Mouse (Mus musculus): ENCODE data around the gene Sf3b1. TPM values are rescaled to one million over a fixed set of nuclear protein-coding genes. Genes with fewer than 3 reads are reported as not detected.
A peak's percentile ranks its signal among the peaks of the same experiment; 100 is the strongest.

The Sf3b1 gene
- polyA plus RNA-seq, 1 experiment from 2014 or later: 334 TPM

GRCm38 (mm10) chr1:55055322-55056115 lies 28.2 kb upstream of the Sf3b1 start:
- Histone ChIP-seq H3K9ac (replicated peaks; ENCODE audit: low read depth, low read length) (no peak overlapping the region), H3K4me3 (ENCODE audit: low read depth, low read length) (no peak overlapping the region), H3K27ac (ENCODE audit: low read length) (no peak overlapping the region), H3K9me3 (ENCODE audit: control insufficient read depth, low read depth, low read length) (no peaks in the 10 kb centered on the region), H3K36me3 (ENCODE audit: control insufficient read depth, insufficient read depth, low read length) (no peaks in the 10 kb centered on the region; the same call in 1 of the 2 replicates), H3K4me2 (replicated peaks; ENCODE audit: low read depth, low read length) (no peak overlapping the region), H3K27me3 (ENCODE audit: control insufficient read depth, insufficient read depth, low read length) (no peaks in the 10 kb centered on the region), H3K4me1 (ENCODE audit: control insufficient read depth, insufficient read depth, low read length) (peaks cover 2% of the 10 kb centered on the region; the same call in 1 of the 2 replicates)
- 82% methylated on average over 5 of the region's 5 CpGs for WGBS
- ATAC-seq (ENCODE audit: insufficient number of reproducible peaks, insufficient read depth, low FRiP score, low read depth): no peak

GRCm38 (mm10) chr1:55053596-55053995 lies 26.3 kb upstream of the Sf3b1 start:
- Histone ChIP-seq H3K27ac (ENCODE audit: low read length) (no peak overlapping the region), H3K9ac (replicated peaks; ENCODE audit: low read depth, low read length) (peak overlapping the region; percentile 64), H3K36me3 (ENCODE audit: control insufficient read depth, insufficient read depth, low read length) (no peaks in the 10 kb centered on the region; the same call in 1 of the 2 replicates), H3K27me3 (ENCODE audit: control insufficient read depth, insufficient read depth, low read length) (no peaks in the 10 kb centered on the region), H3K4me2 (replicated peaks; ENCODE audit: low read depth, low read length) (peak overlapping the region; percentile 85), H3K9me3 (ENCODE audit: control insufficient read depth, low read depth, low read length) (no peaks in the 10 kb centered on the region), H3K4me3 (ENCODE audit: low read depth, low read length) (peak overlapping the region; percentile 87), H3K4me1 (ENCODE audit: control insufficient read depth, insufficient read depth, low read length) (peaks cover 2% of the 10 kb centered on the region; the same call in 1 of the 2 replicates)
- no peak for ATAC-seq (ENCODE audit: insufficient number of reproducible peaks, insufficient read depth, low FRiP score, low read depth)
- 67% methylated on average over 4 of the region's 4 CpGs for WGBS

GRCm38 (mm10) chr1:55053005-55053404 lies 25.7 kb upstream of the Sf3b1 start:
- Histone ChIP-seq H3K9me3 (ENCODE audit: control insufficient read depth, low read depth, low read length) (no peaks in the 10 kb centered on the region), H3K4me3 (ENCODE audit: low read depth, low read length) (peak overlapping the region; percentile 87), H3K27me3 (ENCODE audit: control insufficient read depth, insufficient read depth, low read length) (no peaks in the 10 kb centered on the region), H3K4me1 (ENCODE audit: control insufficient read depth, insufficient read depth, low read length) (peaks cover 2% of the 10 kb centered on the region; the same call in 1 of the 2 replicates), H3K4me2 (replicated peaks; ENCODE audit: low read depth, low read length) (peak overlapping the region; percentile 85), H3K27ac (ENCODE audit: low read length) (peak overlapping the region; percentile 63), H3K9ac (replicated peaks; ENCODE audit: low read depth, low read length) (peak overlapping the region; percentile 64), H3K36me3 (ENCODE audit: control insufficient read depth, insufficient read depth, low read length) (no peaks in the 10 kb centered on the region)
- under 1% methylated on average over 42 of the region's 42 CpGs for WGBS
- ATAC-seq (ENCODE audit: insufficient number of reproducible peaks, insufficient read depth, low FRiP score, low read depth): peak; percentile 69

GRCm38 (mm10) chr1:55052355-55052953 lies 25.2 kb upstream of the Sf3b1 start, which contains the start of gene Coq10b:
Coq10b (plus strand) TSS chr1:55052770.
- Histone ChIP-seq H3K9ac (replicated peaks; ENCODE audit: low read depth, low read length) (peak within 1 kb of the TSS; percentile 64), H3K4me2 (replicated peaks; ENCODE audit: low read depth, low read length) (peak within 1 kb of the TSS; percentile 85), H3K36me3 (ENCODE audit: control insufficient read depth, insufficient read depth, low read length) (no peaks in the 10 kb centered on the region), H3K4me1 (ENCODE audit: control insufficient read depth, insufficient read depth, low read length) (peaks cover 2% of the 10 kb centered on the region; the same call in 1 of the 2 replicates), H3K4me3 (ENCODE audit: low read depth, low read length) (peak within 1 kb of the TSS; percentile 87), H3K27ac (ENCODE audit: low read length) (peak within 1 kb of the TSS; percentile 67), H3K9me3 (ENCODE audit: control insufficient read depth, low read depth, low read length) (no peaks in the 10 kb centered on the region), H3K27me3 (ENCODE audit: control insufficient read depth, insufficient read depth, low read length) (no peaks in the 10 kb centered on the region)
- ATAC-seq (ENCODE audit: insufficient number of reproducible peaks, insufficient read depth, low FRiP score, low read depth): peak; percentile 100
- under 1% methylated on average over 45 of the region's 46 CpGs for WGBS

- H3K36me3 ChIP-seq (ENCODE audit: control insufficient read depth, insufficient read depth, low read length): no peaks in the 10 kb centered on the region
- WGBS: 71% methylated on average over 3 of the region's 3 CpGs
- peak overlapping the region; percentile 85 for H3K4me2 ChIP-seq (replicated peaks; ENCODE audit: low read depth, low read length)
- H3K27me3 ChIP-seq (ENCODE audit: control insufficient read depth, insufficient read depth, low read length): no peaks in the 10 kb centered on the region
- H3K9me3 ChIP-seq (ENCODE audit: control insufficient read depth, low read depth, low read length): no peaks in the 10 kb centered on the region
- H3K27ac ChIP-seq (ENCODE audit: low read length): no peak overlapping the region
- no peak for ATAC-seq (ENCODE audit: insufficient number of reproducible peaks, insufficient read depth, low FRiP score, low read depth)
- H3K4me1 ChIP-seq (ENCODE audit: control insufficient read depth, insufficient read depth, low read length): peaks cover 2% of the 10 kb centered on the region; the same call in 1 of the 2 replicates
- H3K9ac ChIP-seq (replicated peaks; ENCODE audit: low read depth, low read length): no peak overlapping the region
- H3K4me3 ChIP-seq (ENCODE audit: low read depth, low read length): peak overlapping the region; percentile 87; the same call in 1 of the 2 replicates
These were observed 24.4 kb upstream of the Sf3b1 start for GRCm38 (mm10) chr1:55051671-55052070.

GRCm38 (mm10) chr1:55048841-55049587 lies 21.7 kb upstream of the Sf3b1 start:
- ATAC-seq (ENCODE audit: insufficient number of reproducible peaks, insufficient read depth, low FRiP score, low read depth): no peak
- no peak overlapping the region for H3K4me2 ChIP-seq (replicated peaks; ENCODE audit: low read depth, low read length)
- H3K9me3 ChIP-seq (ENCODE audit: control insufficient read depth, low read depth, low read length): no peaks in the 10 kb centered on the region
- no peak overlapping the region for H3K27ac ChIP-seq (ENCODE audit: low read length)
- no peaks in the 10 kb centered on the region for H3K36me3 ChIP-seq (ENCODE audit: control insufficient read depth, insufficient read depth, low read length)
- no peaks in the 10 kb centered on the region for H3K27me3 ChIP-seq (ENCODE audit: control insufficient read depth, insufficient read depth, low read length)
- H3K4me1 ChIP-seq (ENCODE audit: control insufficient read depth, insufficient read depth, low read length): peaks cover 2% of the 10 kb centered on the region; the same call in 1 of the 2 replicates
- H3K4me3 ChIP-seq (ENCODE audit: low read depth, low read length): no peak overlapping the region
- WGBS: 59% methylated on average over 4 of the region's 4 CpGs
- H3K9ac ChIP-seq (replicated peaks; ENCODE audit: low read depth, low read length): no peak overlapping the region

GRCm38 (mm10) chr1:55043164-55043563 lies 15.9 kb upstream of the Sf3b1 start:
- ATAC-seq (ENCODE audit: insufficient number of reproducible peaks, insufficient read depth, low FRiP score, low read depth): no peak
- WGBS: 77% methylated on average over 3 of the region's 3 CpGs
- H3K9ac ChIP-seq (replicated peaks; ENCODE audit: low read depth, low read length): no peak overlapping the region

GRCm38 (mm10) chr1:55042246-55042645 lies 15.0 kb upstream of the Sf3b1 start:
- Histone ChIP-seq H3K9me3 (ENCODE audit: control insufficient read depth, low read depth, low read length) (peaks cover 6% of the 10 kb centered on the region; the same call in 1 of the 2 replicates), H3K4me1 (ENCODE audit: control insufficient read depth, insufficient read depth, low read length) (no peaks in the 10 kb centered on the region), H3K9ac (replicated peaks; ENCODE audit: low read depth, low read length) (no peak overlapping the region), H3K27me3 (ENCODE audit: control insufficient read depth, insufficient read depth, low read length) (no peaks in the 10 kb centered on the region), H3K27ac (ENCODE audit: low read length) (no peak overlapping the region), H3K36me3 (ENCODE audit: control insufficient read depth, insufficient read depth, low read length) (no peaks in the 10 kb centered on the region), H3K4me3 (ENCODE audit: low read depth, low read length) (no peak overlapping the region), H3K4me2 (replicated peaks; ENCODE audit: low read depth, low read length) (no peak overlapping the region)
- no peak for ATAC-seq (ENCODE audit: insufficient number of reproducible peaks, insufficient read depth, low FRiP score, low read depth)
- WGBS: 44% methylated on average over 1 of the region's 1 CpGs

More at GRCm38 (mm10) chr1:55043164-55043563, 15.9 kb upstream of the Sf3b1 start:
- H3K4me2 ChIP-seq (replicated peaks; ENCODE audit: low read depth, low read length): no peak overlapping the region
- no peak overlapping the region for H3K4me3 ChIP-seq (ENCODE audit: low read depth, low read length)
- no peak overlapping the region for H3K27ac ChIP-seq (ENCODE audit: low read length)
- H3K4me1 ChIP-seq (ENCODE audit: control insufficient read depth, insufficient read depth, low read length): no peaks in the 10 kb centered on the region
- H3K27me3 ChIP-seq (ENCODE audit: control insufficient read depth, insufficient read depth, low read length): no peaks in the 10 kb centered on the region
- peaks cover 6% of the 10 kb centered on the region; the same call in 1 of the 2 replicates for H3K9me3 ChIP-seq (ENCODE audit: control insufficient read depth, low read depth, low read length)
- H3K36me3 ChIP-seq (ENCODE audit: control insufficient read depth, insufficient read depth, low read length): no peaks in the 10 kb centered on the region
